Mouse (Mus musculus) kidney, adult 8-10 months (tissue): Measurements from ENCODE around the gene Tubb4b.

Experiments used
- DNase-seq, 2 experiments: peaks; one replicate each; pipeline ENCODE4 v3.0.0; 2022

The Tubb4b gene

GRCm38 (mm10) chr2:25185625-25186574 lies 38.6 kb downstream of the Tubb4b start:
- DNase-seq: no peak

GRCm38 (mm10) chr2:25184496-25184895 lies 40.0 kb downstream of the Tubb4b start:
- DNase-seq: no peak

GRCm38 (mm10) chr2:25183336-25183735 lies 41.2 kb downstream of the Tubb4b start:
- DNase-seq: no peak

GRCm38 (mm10) chr2:25182664-25183063 lies 41.8 kb downstream of the Tubb4b start:
- no peak for DNase-seq

- DNase-seq: no peak
Observed at GRCm38 (mm10) chr2:25181891-25182397, 42.6 kb downstream of the Tubb4b start.

GRCm38 (mm10) chr2:25180973-25181890 lies 43.3 kb downstream of the Tubb4b start:
- no peak for DNase-seq

- DNase-seq: peak; percentile 92
Observed at GRCm38 (mm10) chr2:25180478-25180903, 44.0 kb downstream of the Tubb4b start, which contains the start of gene Nrarp. TSS of gene Nrarp (plus strand) at chr2:25180758.

- DNase-seq: no peak
Observed at GRCm38 (mm10) chr2:25179566-25180217, 44.8 kb downstream of the Tubb4b start.

- no peak for DNase-seq
Observed at GRCm38 (mm10) chr2:25178285-25178972, 46.1 kb downstream of the Tubb4b start.

- DNase-seq: peak; percentile 61 to 63
Observed at GRCm38 (mm10) chr2:25177685-25178084, 46.8 kb downstream of the Tubb4b start.

GRCm38 (mm10) chr2:25177076-25177475 lies 47.4 kb downstream of the Tubb4b start:
- DNase-seq: no peak

GRCm38 (mm10) chr2:25176573-25176972 lies 47.9 kb downstream of the Tubb4b start:
- DNase-seq: no peak

- no peak for DNase-seq
Observed at GRCm38 (mm10) chr2:25175690-25176078, 48.8 kb downstream of the Tubb4b start.

GRCm38 (mm10) chr2:25174866-25175689 lies 49.4 kb downstream of the Tubb4b start:
- DNase-seq: peak; percentile 82 to 88

GRCm38 (mm10) chr2:25173821-25174220 lies 50.7 kb downstream of the Tubb4b start:
- no peak for DNase-seq

GRCm38 (mm10) chr2:25172629-25173028 lies 51.9 kb downstream of the Tubb4b start:
- no peak for DNase-seq
